Mouse (Mus musculus) cortical plate, adult 2 months (tissue): Measurements from ENCODE around the gene Srrm3.

Experiments
- CTCF ChIP-seq: fragments of 200-500 bp; IDR thresholded peaks from 2 replicates; pipeline ENCODE4 v1.5.1; 2011; ENCODE audit warnings: mild to moderate bottlenecking, control low read depth, low read length; ENCODE audit not compliant: insufficient read depth; ENCODE audit errors: extremely low read depth
- POLR2A ChIP-seq: fragments of 200-500 bp; IDR thresholded peaks from 2 replicates; pipeline ENCODE4 v1.6.1; 2011; ENCODE audit warnings: mild to moderate bottlenecking, low read length, control low read depth; ENCODE audit not compliant: insufficient read depth; ENCODE audit errors: extremely low read depth

DNA sequence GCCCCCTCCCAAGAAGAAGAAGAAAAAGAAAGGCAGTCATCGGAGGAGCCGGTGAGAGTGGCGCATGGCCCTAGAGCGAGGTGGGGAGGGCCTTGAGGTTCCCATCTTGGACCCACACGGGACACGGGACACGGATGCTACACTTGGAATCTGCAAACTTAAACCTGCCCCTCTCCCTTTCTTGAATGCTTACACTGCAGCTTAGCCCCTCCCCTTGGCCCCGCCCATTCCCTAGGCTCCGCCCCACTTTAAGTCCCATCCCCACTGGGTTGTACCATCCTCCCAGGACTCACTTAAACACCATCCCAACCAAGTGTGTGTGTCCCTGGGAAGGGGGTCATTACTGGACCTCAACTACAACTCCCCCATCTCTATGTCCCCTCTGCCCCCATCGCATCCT lies 45.7 kb downstream of the Srrm3 start:
- TF ChIP-seq CTCF (no peak), POLR2A (no peak)
